Mouse (Mus musculus) CH12.LX (cell line): Measurements from ENCODE around the gene Ptpn6. TPM values are rescaled to one million over a fixed set of nuclear protein-coding genes. Genes with fewer than 3 reads are reported as not detected.

Source experiments
- DNase-seq: peaks from one replicate; pipeline ENCODE4 v3.0.0-alpha.2; 2013; ENCODE audit errors: extremely low read depth
- H3K27ac ChIP-seq: 2 replicates; pipeline ENCODE4 v1.5.1; 2012; ENCODE audit warnings: low read depth, mild to moderate bottlenecking, control low read depth, moderate library complexity; ENCODE audit not compliant: insufficient read depth
- H3K27me3 ChIP-seq: replicated peaks from 2 replicates; pipeline ENCODE3; 2012; ENCODE audit warnings: inconsistent platforms
- H3K36me3 ChIP-seq, 2 experiments: replicated peaks in 1 of 2; 2 replicates each; pipeline versions ENCODE3 to v1.6.1; 2012; ENCODE audit warnings: inconsistent platforms in 1 of 2, low read length in 1 of 2, mild to moderate bottlenecking in 1 of 2, mixed read lengths in 1 of 2, moderate library complexity in 1 of 2; ENCODE audit not compliant: control insufficient read depth in 1 of 2, insufficient read depth in 1 of 2
- H3K4me1 ChIP-seq, 2 experiments: 2 replicates each; pipeline ENCODE4 v1.6.1; 2012; ENCODE audit warnings: inconsistent platforms in 1 of 2, moderate library complexity in 1 of 2; ENCODE audit not compliant: insufficient read depth in 2 of 2, control insufficient read depth in 1 of 2
- H3K4me2 ChIP-seq: 2 replicates; pipeline ENCODE4 v1.6.1; 2012; ENCODE audit warnings: low read depth, mild to moderate bottlenecking, control low read depth; ENCODE audit not compliant: poor library complexity, insufficient read depth, severe bottlenecking
- H3K4me3 ChIP-seq, 3 experiments: fragments of 150-350 bp in 1 of 3; sonication (generic) in 1 of 3; replicated peaks in 1 of 3; 2 replicates each; pipeline versions ENCODE3 to v1.5.1; 2011 to 2012; ENCODE audit warnings: low read depth in 2 of 3, low read length in 2 of 3, mild to moderate bottlenecking in 2 of 3, moderate library complexity in 2 of 3, control low read depth in 1 of 3, improper control_type of control experiment in 1 of 3, inconsistent platforms in 1 of 3, mixed read lengths in 1 of 3; ENCODE audit not compliant: poor library complexity in 1 of 3
- H3K79me2 ChIP-seq: replicated peaks from 2 replicates; pipeline ENCODE4 v1.6.1; 2012; ENCODE audit warnings: mild to moderate bottlenecking, moderate library complexity; ENCODE audit not compliant: control insufficient read depth, poor library complexity, insufficient read depth, severe bottlenecking; ENCODE audit errors: extremely low read depth
- H3K9ac ChIP-seq: 2 replicates; pipeline ENCODE4 v1.6.1; 2012; ENCODE audit warnings: low read depth, mild to moderate bottlenecking, control low read depth, moderate library complexity; ENCODE audit not compliant: insufficient read depth
- H3K9me3 ChIP-seq: replicated peaks from 2 replicates; pipeline ENCODE3; 2012; ENCODE audit warnings: low read length, inconsistent platforms, mixed read lengths
- BHLHE40 ChIP-seq: IDR thresholded peaks from 2 replicates; pipeline ENCODE4 v1.6.1; 2011; ENCODE audit warnings: mild to moderate bottlenecking, low read depth, low read length, improper control_type of control experiment
- CHD1 ChIP-seq: IDR thresholded peaks from 2 replicates; pipeline ENCODE4 v1.6.1; 2012; ENCODE audit warnings: low read depth, low read length, improper control_type of control experiment, inconsistent platforms
- CHD2 ChIP-seq: IDR thresholded peaks from 2 replicates; pipeline ENCODE4 v1.6.1; 2011; ENCODE audit warnings: low read length, improper control_type of control experiment
- ELF1 ChIP-seq: IDR thresholded peaks from 2 replicates; pipeline ENCODE4 v1.6.1; 2014; ENCODE audit warnings: low read depth, mild to moderate bottlenecking, inconsistent platforms, low read length, improper control_type of control experiment
- EP300 ChIP-seq: IDR thresholded peaks from 2 replicates; pipeline ENCODE4 v1.6.1; 2011; ENCODE audit warnings: low read length, improper control_type of control experiment
- ETS1 ChIP-seq: conservative IDR thresholded peaks from 2 replicates; pipeline ENCODE4 v1.6.1; 2012; ENCODE audit warnings: low read depth, mild to moderate bottlenecking, inconsistent platforms, low read length, improper control_type of control experiment, moderate library complexity
- GABPA ChIP-seq: IDR thresholded peaks from 2 replicates; pipeline ENCODE4 v1.6.1; 2012; ENCODE audit warnings: low read depth, low read length, improper control_type of control experiment, inconsistent platforms; ENCODE audit not compliant: insufficient replicate concordance
- JUN ChIP-seq: IDR thresholded peaks from 2 replicates; pipeline ENCODE4 v1.6.1; 2011; ENCODE audit warnings: low read depth, mild to moderate bottlenecking, low read length, improper control_type of control experiment, moderate library complexity; ENCODE audit not compliant: insufficient read depth
- KAT2A ChIP-seq: IDR thresholded peaks from 2 replicates; pipeline ENCODE4 v1.6.1; 2012; ENCODE audit warnings: low read length, improper control_type of control experiment, inconsistent platforms; ENCODE audit not compliant: insufficient replicate concordance
- MAX ChIP-seq: IDR thresholded peaks from 2 replicates; pipeline ENCODE4 v1.6.1; 2011; ENCODE audit warnings: low read length, improper control_type of control experiment
- MAZ ChIP-seq: IDR thresholded peaks from 2 replicates; pipeline ENCODE4 v1.6.1; 2012; ENCODE audit warnings: low read depth, mild to moderate bottlenecking, inconsistent platforms, low read length, improper control_type of control experiment, moderate library complexity
- MYC ChIP-seq: IDR thresholded peaks from 2 replicates; pipeline ENCODE4 v1.6.1; 2011; ENCODE audit warnings: low read depth, mild to moderate bottlenecking, improper control_type of control experiment, low read length
- NRF1 ChIP-seq: IDR thresholded peaks from 2 replicates; pipeline ENCODE4 v1.6.1; 2014; ENCODE audit warnings: low read depth, mild to moderate bottlenecking, inconsistent platforms, low read length, improper control_type of control experiment, moderate library complexity
- PAX5 ChIP-seq: IDR thresholded peaks from 2 replicates; pipeline ENCODE4 v1.6.1; 2012; ENCODE audit warnings: low read length, inconsistent platforms, mixed read lengths
- POLR2AphosphoS2 ChIP-seq: IDR thresholded peaks from 2 replicates; pipeline ENCODE4 v1.6.1; 2011; ENCODE audit warnings: low read depth, low read length, improper control_type of control experiment
- RCOR1 ChIP-seq: conservative IDR thresholded peaks from 2 replicates; pipeline ENCODE4 v1.6.1; 2012; ENCODE audit warnings: low read depth, mild to moderate bottlenecking, inconsistent platforms, low read length, improper control_type of control experiment
- SIN3A ChIP-seq: IDR thresholded peaks from 2 replicates; pipeline ENCODE4 v1.6.1; 2012; ENCODE audit warnings: low read length, improper control_type of control experiment, inconsistent platforms
- TBP ChIP-seq: conservative IDR thresholded peaks from 2 replicates; pipeline ENCODE4 v1.6.1; 2011; ENCODE audit warnings: low read depth, low read length, improper control_type of control experiment
- USF1 ChIP-seq: IDR thresholded peaks from 2 replicates; pipeline ENCODE4 v1.6.1; 2014; ENCODE audit warnings: low read depth, mild to moderate bottlenecking, inconsistent platforms, low read length, improper control_type of control experiment
- ZC3H11A ChIP-seq: IDR thresholded peaks from 2 replicates; pipeline ENCODE4 v1.6.1; 2012; ENCODE audit warnings: low read depth, mild to moderate bottlenecking, inconsistent platforms, low read length, improper control_type of control experiment
- ZMIZ1 ChIP-seq: IDR thresholded peaks from 2 replicates; pipeline ENCODE4 v1.6.1; 2012; ENCODE audit warnings: low read depth, mild to moderate bottlenecking, inconsistent platforms, low read length, improper control_type of control experiment
- dilution Hi-C: fragments of 300-500 bp; cut with MboI; formaldehyde crosslinking; loops from 2 replicates; pipeline ENCODE4 v1.14.3; 2020; ENCODE audit warnings: low sequenced_read_pairs; ENCODE audit not compliant: extremely low pct_unique_long_range_greater_than_20kb, extremely low pct_ligation_motif_present
- in situ Hi-C: fragments of 300-500 bp; cut with MboI; formaldehyde crosslinking; loops from 3 replicates; pipeline ENCODE4 v1.14.3; 2019; ENCODE audit warnings: low sequenced_read_pairs, low pct_ligation_motif_present, low pct_unique_long_range_greater_than_20kb, mixed read lengths
- polyA plus RNA-seq: library from polyadenylated mRNA; unstranded; fragments of >175 nt; gene quantifications from 2 replicates; pipeline ENCODE4 v1.2.1, GENCODE M21; 2012; ENCODE audit warnings: low read depth; ENCODE audit not compliant: insufficient read length
- total RNA-seq, 2 experiments: library from RNA; depleted of rRNA; stranded (reverse); fragments of 300-350 nt in 1 of 2; fragments of >200 nt in 1 of 2; gene quantifications; 2 replicates each; pipeline ENCODE4 v1.2.3; 2012 to 2014

The Ptpn6 gene
- total and polyA plus RNA-seq, 3 experiments: 247 to 585 (median 300) TPM

- peak; percentile 39 for DNase-seq
- H3K4me3 ChIP-seq: peak overlapping the region; percentile 67 to 98 (median 88)
- H3K36me3 ChIP-seq: peaks cover 20 to 37% of the 10 kb centered on the region in 2 experiments
- H3K27me3 ChIP-seq: peaks cover 13% of the 10 kb centered on the region
- no peak for TF ChIP-seq BHLHE40
- 0 out of 2 replicates have a peak, but pooled peaks have one; percentile 26 for TF ChIP-seq SIN3A
- TF ChIP-seq ZMIZ1: no peak
- H3K4me1 ChIP-seq: peaks cover 7 to 33% of the 10 kb centered on the region in 2 experiments
- peak overlapping the region; percentile 86 for H3K9ac ChIP-seq
- peak overlapping the region; percentile 80 for H3K4me2 ChIP-seq
- in situ Hi-C loops: no loop called here
- H3K9me3 ChIP-seq: no peaks in the 10 kb centered on the region
- no peaks in the 10 kb centered on the region for H3K79me2 ChIP-seq
- dilution Hi-C loops: no loop called here
- peak overlapping the region; percentile 76; the same call in 1 of the 2 replicates for H3K27ac ChIP-seq
Measured at GRCm38 (mm10) chr6:124768704-124769044, 30.2 kb upstream of the Ptpn6 start.

DNA sequence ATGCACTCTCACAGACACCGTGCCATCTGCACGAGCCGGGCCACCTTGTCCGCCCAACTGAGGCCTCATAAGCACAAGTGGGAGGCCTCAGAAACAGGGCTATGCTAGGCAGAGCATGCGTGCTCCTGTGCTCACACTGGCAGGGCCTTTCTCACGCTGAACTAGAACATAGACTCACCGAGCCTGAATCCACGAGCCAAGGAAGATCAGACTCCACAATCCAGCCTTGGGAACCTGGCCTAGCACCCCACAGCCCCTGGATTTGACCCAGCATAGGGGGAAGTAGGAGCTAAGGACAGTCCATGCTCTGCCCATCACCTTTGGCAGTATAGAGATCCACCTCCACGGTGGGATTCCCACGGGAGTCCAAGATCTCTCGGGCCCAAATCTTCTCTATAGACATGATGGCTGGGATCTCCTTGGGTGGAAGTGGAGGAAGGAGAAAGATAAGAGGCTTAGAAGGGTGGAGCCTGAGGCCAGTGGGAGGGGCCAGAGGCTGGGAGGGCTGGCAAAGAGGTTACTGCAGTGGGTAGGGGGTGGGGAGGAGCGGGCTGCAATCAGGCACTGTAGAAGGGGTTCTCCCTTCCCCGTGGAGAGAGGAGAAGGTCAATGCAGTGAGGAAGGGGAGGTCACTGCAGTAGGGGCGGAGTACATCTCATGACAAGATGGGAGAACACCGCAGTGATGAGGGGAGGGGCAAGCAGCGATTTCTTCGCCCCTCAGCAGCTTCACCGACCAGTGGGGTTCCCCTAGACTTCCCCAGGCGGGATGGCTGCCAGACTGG is 29.6 kb upstream of the Ptpn6 start:
- H3K4me3 ChIP-seq: peak overlapping the region; percentile 67 to 98 (median 88)
- H3K27me3 ChIP-seq: peaks cover 10% of the 10 kb centered on the region
- no peaks in the 10 kb centered on the region for H3K9me3 ChIP-seq
- no peaks in the 10 kb centered on the region for H3K79me2 ChIP-seq
- in situ Hi-C loops (no loop called here), dilution Hi-C loops (no loop called here)
- TF ChIP-seq MAZ (peak; percentile 82), ZMIZ1 (peak; percentile 26; the same call in 1 of the 2 replicates), CHD2 (peak; percentile 43; the same call in 1 of the 2 replicates), NRF1 (peak; percentile 30; the same call in 1 of the 2 replicates), SIN3A (0 out of 2 replicates have a peak, but pooled peaks have one; percentile 28), ETS1 (peak; percentile 35), POLR2AphosphoS2 (no peak), ELF1 (peak; percentile 30; the same call in 1 of the 2 replicates), EP300 (no peak)
- peak overlapping the region; percentile 86 for H3K9ac ChIP-seq
- peak overlapping the region; percentile 76 for H3K27ac ChIP-seq
- peaks cover 7 to 33% of the 10 kb centered on the region in 2 experiments for H3K4me1 ChIP-seq
- DNase-seq: peak; percentile 89
- peaks cover 21 to 42% of the 10 kb centered on the region in 2 experiments for H3K36me3 ChIP-seq
- H3K4me2 ChIP-seq: peak overlapping the region; percentile 80

- H3K4me1 ChIP-seq: peaks cover 7 to 33% of the 10 kb centered on the region in 2 experiments
- H3K27ac ChIP-seq: peak overlapping the region; percentile 34
- in situ Hi-C loops (no loop called here), dilution Hi-C loops (no loop called here)
- DNase-seq: no peak
- no peaks in the 10 kb centered on the region for H3K79me2 ChIP-seq
- peaks cover 10% of the 10 kb centered on the region for H3K27me3 ChIP-seq
- peak overlapping the region; percentile 63 for H3K9ac ChIP-seq
- H3K9me3 ChIP-seq: no peaks in the 10 kb centered on the region
- H3K4me3 ChIP-seq: peak overlapping the region; percentile 57 to 98 (median 67)
- peaks cover 26 to 48% of the 10 kb centered on the region in 2 experiments for H3K36me3 ChIP-seq
- TF ChIP-seq ZC3H11A: no peak
- no peak for TF ChIP-seq USF1
- TF ChIP-seq GABPA: no peak
- TF ChIP-seq MAX: no peak
- no peak for TF ChIP-seq NRF1
- no peak for TF ChIP-seq TBP
- no peak for TF ChIP-seq MYC
- TF ChIP-seq PAX5: no peak
- TF ChIP-seq JUN: no peak
- no peak for TF ChIP-seq RCOR1
- TF ChIP-seq KAT2A: no peak
- TF ChIP-seq CHD1: no peak
- H3K4me2 ChIP-seq: peak overlapping the region; percentile 80
Measured at GRCm38 (mm10) chr6:124767536-124767919, 29.0 kb upstream of the Ptpn6 start.
